In genomic region chr1:170503277-170503739, GRCm38 (mm10) we compare ENCODE assay signal across 12 mouse cellular contexts.
DNase-seq lines count a peak whose midpoint lies in the region; ATAC-seq and TF ChIP-seq lines count a peak whose summit lies in the region.
"Had no signal": no experiment of that assay in that cellular context is flagged by ENCODE, and none has a peak within 500 bp of the region (broad histone marks: within the 10 kb centered on the region; RNA-seq: fewer than 3 reads in every experiment).

No protein-coding gene starts in this region.

- ATAC-seq in hindbrain, embryonic 12.5 days (ENCODE audit: low FRiP score): no peak; the same call in 1 of the 2 replicates
- ATAC-seq in midbrain, embryonic 14.5 days (ENCODE audit: low FRiP score, low TSS enrichment): no peak
- ATAC-seq in stomach, postnatal 0 days (ENCODE audit: low FRiP score, low TSS enrichment): no peak

- H3K4me2 ChIP-seq in hindbrain, embryonic 12.5 days (replicated peaks): no peak overlapping the region
- H3K4me2 ChIP-seq in midbrain, embryonic 14.5 days (ENCODE audit: low read length): no peak overlapping the region
- no peak overlapping the region for H3K4me2 ChIP-seq in stomach, postnatal 0 days (replicated peaks; ENCODE audit: low read depth)
- H3K4me2 ChIP-seq: liver, embryonic 13.5 days had no signal

- no peak for TF ChIP-seq EP300 in stomach, postnatal 0 days (optimal IDR thresholded peaks at IDR 0.05)

- peaks cover 81% of the 10 kb centered on the region for H3K4me1 ChIP-seq in heart, embryonic 10.5 days
- peaks cover 53% of the 10 kb centered on the region for H3K4me1 ChIP-seq in embryonic facial prominence, embryonic 10.5 days
- H3K4me1 ChIP-seq in hindbrain, embryonic 12.5 days: peaks cover 23% of the 10 kb centered on the region
- peaks cover 11% of the 10 kb centered on the region for H3K4me1 ChIP-seq in midbrain, embryonic 14.5 days (ENCODE audit: control insufficient read depth, insufficient read depth, low read length)
- H3K4me1 ChIP-seq in stomach, postnatal 0 days (replicated peaks; ENCODE audit: control insufficient read depth, insufficient read depth): no peaks in the 10 kb centered on the region

- no peak overlapping the region for H3K9ac ChIP-seq in hindbrain, embryonic 12.5 days
- no peak overlapping the region for H3K9ac ChIP-seq in midbrain, embryonic 14.5 days (replicated peaks; ENCODE audit: low read length)
- H3K9ac ChIP-seq in stomach, postnatal 0 days (ENCODE audit: low read length): no peak overlapping the region
- H3K9ac ChIP-seq: liver, embryonic 13.5 days had no signal

- H3K4me3 ChIP-seq in heart, embryonic 10.5 days: no peak overlapping the region
- no peak overlapping the region for H3K4me3 ChIP-seq in embryonic facial prominence, embryonic 10.5 days
- H3K4me3 ChIP-seq in hindbrain, embryonic 12.5 days: no peak overlapping the region
- H3K4me3 ChIP-seq in midbrain, embryonic 14.5 days (replicated peaks; ENCODE audit: low read depth, low read length): no peak overlapping the region
- H3K4me3 ChIP-seq in stomach, postnatal 0 days (ENCODE audit: low read depth, low read length): no peak overlapping the region
- H3K4me3 ChIP-seq: liver, embryonic 13.5 days had no signal

- H3K9me3 ChIP-seq in heart, embryonic 10.5 days: no peaks in the 10 kb centered on the region
- no peaks in the 10 kb centered on the region for H3K9me3 ChIP-seq in embryonic facial prominence, embryonic 10.5 days
- no peaks in the 10 kb centered on the region for H3K9me3 ChIP-seq in hindbrain, embryonic 12.5 days (replicated peaks)
- no peaks in the 10 kb centered on the region for H3K9me3 ChIP-seq in midbrain, embryonic 14.5 days (ENCODE audit: control insufficient read depth, low read length)
- no peaks in the 10 kb centered on the region for H3K9me3 ChIP-seq in stomach, postnatal 0 days (ENCODE audit: control insufficient read depth, low read length)
- H3K9me3 ChIP-seq: liver, embryonic 13.5 days had no signal

- peak overlapping the region; percentile 84 for H3K27ac ChIP-seq in heart, embryonic 10.5 days
- H3K27ac ChIP-seq in embryonic facial prominence, embryonic 10.5 days (replicated peaks): peak overlapping the region; percentile 69; the same call in 1 of the 2 replicates
- peak overlapping the region; percentile 66; the same call in 1 of the 2 replicates for H3K27ac ChIP-seq in hindbrain, embryonic 12.5 days
- H3K27ac ChIP-seq in midbrain, embryonic 14.5 days (replicated peaks; ENCODE audit: low read depth, low read length): 0 out of 2 replicates have a peak overlapping the region, but pooled peaks have one; percentile 5
- no peak overlapping the region for H3K27ac ChIP-seq in stomach, postnatal 0 days (replicated peaks)
- H3K27ac ChIP-seq: liver, embryonic 13.5 days had no signal

- no peaks in the 10 kb centered on the region for H3K27me3 ChIP-seq in heart, embryonic 10.5 days (ENCODE audit: insufficient read depth, poor library complexity, severe bottlenecking)
- H3K27me3 ChIP-seq in embryonic facial prominence, embryonic 10.5 days (replicated peaks; ENCODE audit: low read depth, poor library complexity, severe bottlenecking): no peaks in the 10 kb centered on the region; the same call in 1 of the 2 replicates
- no peaks in the 10 kb centered on the region for H3K27me3 ChIP-seq in hindbrain, embryonic 12.5 days
- no peaks in the 10 kb centered on the region for H3K27me3 ChIP-seq in midbrain, embryonic 14.5 days (ENCODE audit: control insufficient read depth, insufficient read depth, low read length)
- H3K27me3 ChIP-seq in stomach, postnatal 0 days (ENCODE audit: control insufficient read depth, insufficient read depth, low read length): no peaks in the 10 kb centered on the region
- H3K27me3 ChIP-seq: liver, embryonic 13.5 days had no signal

- 26% methylated on average over 4 of the region's 4 CpGs for WGBS in heart, embryonic 10.5 days
- WGBS in embryonic facial prominence, embryonic 10.5 days: 41% methylated on average over 4 of the region's 4 CpGs
- WGBS in hindbrain, embryonic 12.5 days: 14% methylated on average over 4 of the region's 4 CpGs
- 37% methylated on average over 4 of the region's 4 CpGs for WGBS in midbrain, embryonic 14.5 days
- 64% methylated on average over 4 of the region's 4 CpGs for WGBS in stomach, postnatal 0 days

- no peak for TF ChIP-seq CTCF in stomach, postnatal 0 days (IDR thresholded peaks at IDR 0.05; ENCODE audit: low read depth)

- no peaks in the 10 kb centered on the region for H3K36me3 ChIP-seq in heart, embryonic 10.5 days
- no peaks in the 10 kb centered on the region for H3K36me3 ChIP-seq in embryonic facial prominence, embryonic 10.5 days (replicated peaks)
- no peaks in the 10 kb centered on the region for H3K36me3 ChIP-seq in hindbrain, embryonic 12.5 days
- H3K36me3 ChIP-seq in midbrain, embryonic 14.5 days (ENCODE audit: control insufficient read depth, insufficient read depth, low read length): no peaks in the 10 kb centered on the region
- no peaks in the 10 kb centered on the region for H3K36me3 ChIP-seq in stomach, postnatal 0 days (ENCODE audit: control insufficient read depth, insufficient read depth, low read length)
- H3K36me3 ChIP-seq: liver, embryonic 13.5 days had no signal

- DNase-seq in heart, embryonic 10.5 days (ENCODE audit: low spot score): no peak
- DNase-seq in heart, adult 8-10 months (ENCODE audit: low spot score): no peak
- DNase-seq in embryonic facial prominence, embryonic 10.5 days (ENCODE audit: low spot score): no peak
- no peak for DNase-seq in midbrain, embryonic 14.5 days
- no peak for DNase-seq in urinary bladder, adult 18-20 months (ENCODE audit: low spot score in 2 of 2)
- no peak for DNase-seq in thymus, postnatal 25 days
- no peak for DNase-seq in stomach, postnatal 0 days (ENCODE audit: low spot score)
- DNase-seq: adrenal gland, postnatal 14 days; kidney, adult 9 months; liver, embryonic 13.5 days; lung, postnatal 36 days had no signal
